Mouse (Mus musculus): ENCODE data around the gene Arhgap40. TPM values are rescaled to one million over a fixed set of nuclear protein-coding genes. Genes with fewer than 3 reads are reported as not detected.
A peak's percentile ranks its signal among the peaks of the same experiment; 100 is the strongest.

Arhgap40 gene
- not detected in 2 replicates for polyA plus RNA-seq (2014; fragmentation: Nextera tagmentation; extraction: Ambion mirVana)

DNA sequence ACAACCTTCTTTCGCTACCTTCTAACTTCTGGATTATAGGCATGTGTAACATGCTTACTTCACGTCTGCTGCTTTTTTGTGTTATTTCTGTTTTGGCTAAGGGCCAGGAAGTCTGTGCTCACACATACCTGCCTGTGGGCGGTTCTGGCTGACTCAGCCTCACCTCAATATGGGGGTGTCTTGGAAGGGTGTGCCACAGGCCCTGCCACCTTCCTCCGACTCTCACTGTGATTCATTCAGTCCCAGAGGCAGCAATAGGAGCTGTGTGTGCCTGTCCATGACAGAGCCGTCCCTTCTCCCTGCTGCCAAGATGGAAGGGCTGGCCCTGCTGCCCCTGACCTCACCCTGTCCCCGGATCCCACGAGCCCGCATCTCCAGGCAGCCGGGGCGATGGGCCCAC lies at the start of gene Arhgap40:
Gene Arhgap40 (plus strand): TSS at position 269 of the 400 bp plus-strand sequence.
- no peak for ATAC-seq (ENCODE audit: insufficient read depth)
- TF ChIP-seq CTCF (IDR thresholded peaks at IDR 0.05; ENCODE audit: low read depth) = no peak

DNA sequence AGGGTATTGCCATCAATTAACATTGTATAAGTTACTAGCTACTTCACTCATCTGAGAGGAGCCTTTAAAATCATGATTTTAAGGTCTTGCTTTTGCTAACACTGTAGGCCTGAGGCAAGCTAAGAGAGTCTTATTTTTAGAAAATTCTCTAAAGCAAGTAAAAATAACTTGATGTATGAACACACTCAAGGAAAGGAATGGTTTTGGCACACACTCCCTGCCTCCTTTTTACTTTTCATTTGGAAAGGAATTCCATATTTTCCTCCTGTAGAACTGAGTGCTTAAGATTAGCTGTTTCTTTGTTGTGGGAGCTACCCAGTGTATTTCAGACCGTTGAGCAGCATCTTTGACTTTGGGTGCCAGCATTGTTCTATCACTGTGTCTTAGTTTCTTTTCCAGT lies 38.4 kb upstream of the Arhgap40 start:
- no peak overlapping the region for H3K4me3 ChIP-seq (ENCODE audit: low read depth, low read length)
- H3K4me1 ChIP-seq (ENCODE audit: insufficient read depth) = no peaks in the 10 kb centered on the region
- no peak for TF ChIP-seq CTCF (IDR thresholded peaks at IDR 0.05; ENCODE audit: low read depth)
- DNase-seq (no peak), ATAC-seq (ENCODE audit: insufficient read depth) (no peak)
- no peaks in the 10 kb centered on the region for H3K27me3 ChIP-seq (ENCODE audit: insufficient read depth, low read length)
- no peak overlapping the region for H3K4me2 ChIP-seq
- no peak overlapping the region for H3K27ac ChIP-seq (ENCODE audit: low read depth)
- H3K36me3 ChIP-seq (ENCODE audit: insufficient read depth) = peaks cover 48% of the 10 kb centered on the region
- 89% methylated on average over 1 of the region's 1 CpGs for WGBS
- H3K9ac ChIP-seq = no peak overlapping the region
- H3K9me3 ChIP-seq (ENCODE audit: low read depth, low read length) = no peaks in the 10 kb centered on the region

More for the DNA sequence above, at the start of gene Arhgap40:
- no peak within 1 kb of the TSS for H3K4me2 ChIP-seq
- no peaks in the 10 kb centered on the region for H3K4me1 ChIP-seq (ENCODE audit: insufficient read depth)
- no peak within 1 kb of the TSS for H3K27ac ChIP-seq (ENCODE audit: low read depth)
- H3K9ac ChIP-seq = no peak within 1 kb of the TSS
- no peaks in the 10 kb centered on the region for H3K36me3 ChIP-seq (ENCODE audit: insufficient read depth)
- H3K27me3 ChIP-seq (ENCODE audit: insufficient read depth, low read length) = no peaks in the 10 kb centered on the region
- no peaks in the 10 kb centered on the region for H3K9me3 ChIP-seq (ENCODE audit: low read depth, low read length)
- no peak within 1 kb of the TSS for H3K4me3 ChIP-seq (ENCODE audit: low read depth, low read length)
- WGBS = 75% methylated on average over 10 of the region's 10 CpGs
- no peak for DNase-seq

DNA sequence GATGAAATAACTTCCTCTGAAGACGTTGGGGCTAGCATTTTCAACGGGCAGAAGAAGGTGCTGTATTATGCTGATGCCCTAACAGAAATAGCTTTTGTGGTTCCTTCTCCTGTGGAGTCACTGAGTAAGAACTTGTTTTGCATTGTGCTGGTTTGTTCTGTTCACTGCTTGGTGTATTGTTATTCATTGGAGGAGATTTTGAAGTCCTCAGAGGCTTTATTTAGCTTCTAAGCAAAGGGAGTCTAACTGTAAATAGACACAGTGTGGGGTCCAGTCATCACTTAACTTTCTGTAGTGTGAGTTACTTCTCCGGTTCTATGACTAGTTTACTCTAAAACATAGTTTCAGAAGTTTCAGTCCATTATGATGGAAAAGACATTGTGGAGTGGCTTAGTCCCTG lies 35.0 kb upstream of the Arhgap40 start:
- no peak overlapping the region for H3K4me3 ChIP-seq (ENCODE audit: low read depth, low read length)
- no peak overlapping the region for H3K9ac ChIP-seq
- H3K9me3 ChIP-seq (ENCODE audit: low read depth, low read length) = no peaks in the 10 kb centered on the region
- no peak for TF ChIP-seq CTCF (IDR thresholded peaks at IDR 0.05; ENCODE audit: low read depth)
- 72% methylated on average over 3 of the region's 3 CpGs for WGBS
- no peak overlapping the region for H3K4me2 ChIP-seq
- H3K4me1 ChIP-seq (ENCODE audit: insufficient read depth) = no peaks in the 10 kb centered on the region
- ATAC-seq (ENCODE audit: insufficient read depth) (no peak), DNase-seq (no peak)
- no peaks in the 10 kb centered on the region for H3K27me3 ChIP-seq (ENCODE audit: insufficient read depth, low read length)
- H3K27ac ChIP-seq (ENCODE audit: low read depth) = no peak overlapping the region
- peaks cover 51% of the 10 kb centered on the region for H3K36me3 ChIP-seq (ENCODE audit: insufficient read depth)

DNA sequence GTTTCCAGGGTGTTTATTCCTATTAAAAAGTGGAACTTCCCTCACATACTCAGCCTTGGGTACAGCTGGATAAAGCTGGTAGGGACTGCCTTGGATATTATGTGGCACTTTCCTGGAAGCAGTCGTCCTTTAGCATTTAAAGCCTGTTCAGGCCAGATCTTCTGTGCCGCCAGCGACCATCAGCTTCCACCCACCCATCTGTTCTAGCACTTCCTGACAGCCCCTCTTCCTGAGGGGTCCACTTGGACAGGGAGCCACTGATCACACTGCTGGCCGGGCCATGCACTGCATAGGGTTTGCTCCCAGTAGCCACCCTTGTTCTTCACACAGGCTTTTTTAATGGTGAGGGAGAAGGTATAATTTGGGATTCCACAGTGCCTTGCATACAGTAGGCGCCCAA lies 14.1 kb upstream of the Arhgap40 start:
- DNase-seq = no peak
- TF ChIP-seq CTCF (IDR thresholded peaks at IDR 0.05; ENCODE audit: low read depth) = no peak
- no peaks in the 10 kb centered on the region for H3K4me1 ChIP-seq (ENCODE audit: insufficient read depth)
- no peaks in the 10 kb centered on the region for H3K9me3 ChIP-seq (ENCODE audit: low read depth, low read length)
- 74% methylated on average over 5 of the region's 5 CpGs for WGBS
- no peaks in the 10 kb centered on the region for H3K27me3 ChIP-seq (ENCODE audit: insufficient read depth, low read length)
- H3K4me2 ChIP-seq = no peak overlapping the region
- H3K4me3 ChIP-seq (ENCODE audit: low read depth, low read length) = no peak overlapping the region
- no peak overlapping the region for H3K27ac ChIP-seq (ENCODE audit: low read depth)
- H3K36me3 ChIP-seq (ENCODE audit: insufficient read depth) = peaks cover 53% of the 10 kb centered on the region
- ATAC-seq (ENCODE audit: insufficient read depth) = no peak
- H3K9ac ChIP-seq = no peak overlapping the region

DNA sequence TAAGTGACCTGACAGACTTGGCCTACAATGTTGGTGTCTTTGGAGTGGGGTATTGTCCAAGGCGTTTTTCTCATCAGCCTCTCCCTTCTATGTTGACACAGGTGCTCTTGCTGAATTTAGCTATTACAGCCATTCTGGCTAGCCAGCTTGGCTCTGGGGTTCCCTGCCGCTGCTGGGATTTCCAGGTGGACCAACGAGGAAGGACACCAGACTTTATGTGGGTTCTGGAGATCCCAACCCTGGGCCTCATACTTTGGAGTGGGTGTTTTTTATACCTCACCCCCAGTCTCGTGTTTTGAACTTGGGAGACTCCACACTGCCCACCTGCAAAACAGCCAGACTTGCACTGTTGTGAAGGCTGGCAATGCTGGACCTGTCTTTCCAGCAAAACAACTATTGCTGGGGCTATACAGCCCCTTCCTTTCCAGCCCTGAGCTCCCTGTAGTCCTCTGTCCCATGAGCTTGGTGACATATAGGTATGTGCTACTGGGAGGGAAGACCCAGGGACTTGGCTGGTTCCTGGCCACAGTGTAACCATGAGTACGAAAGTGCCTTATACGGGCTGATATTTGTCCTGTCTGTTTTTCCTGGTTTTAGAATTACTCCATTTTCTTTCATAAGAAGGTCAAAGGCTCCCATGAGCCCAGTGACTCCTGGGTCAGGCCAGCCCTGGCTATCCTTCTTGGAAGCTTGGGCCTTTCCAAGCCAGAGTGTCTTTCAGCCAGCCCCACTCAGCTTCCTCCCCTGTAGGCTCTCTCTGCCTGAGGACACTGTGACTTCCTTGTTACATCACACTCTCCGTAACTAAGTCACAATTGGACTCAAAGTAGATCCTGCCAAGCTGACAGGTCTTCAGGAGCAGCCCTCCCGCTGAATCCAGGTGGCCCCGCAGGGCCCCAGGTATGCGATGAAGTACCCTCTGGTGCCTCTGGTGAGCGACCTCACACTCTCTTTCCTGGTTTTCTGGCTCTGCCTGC lies 10.5 kb upstream of the Arhgap40 start, which contains the start of gene Adig:
Gene Adig (plus strand): TSS at position 777 of the 977 bp plus-strand sequence.
- Histone ChIP-seq H3K27me3 (ENCODE audit: insufficient read depth, low read length) (no peaks in the 10 kb centered on the region), H3K4me3 (ENCODE audit: low read depth, low read length) (no peak within 1 kb of the TSS), H3K36me3 (ENCODE audit: insufficient read depth) (peaks cover 21% of the 10 kb centered on the region), H3K9me3 (ENCODE audit: low read depth, low read length) (no peaks in the 10 kb centered on the region), H3K27ac (ENCODE audit: low read depth) (peak within 1 kb of the TSS; percentile 21), H3K4me2 (no peak within 1 kb of the TSS), H3K9ac (no peak within 1 kb of the TSS), H3K4me1 (ENCODE audit: insufficient read depth) (no peaks in the 10 kb centered on the region)
- DNase-seq = peak; percentile 18
- peak; percentile 59 for ATAC-seq (ENCODE audit: insufficient read depth)
- no peak for TF ChIP-seq CTCF (IDR thresholded peaks at IDR 0.05; ENCODE audit: low read depth)
- WGBS = 60% methylated on average over 11 of the region's 11 CpGs

DNA sequence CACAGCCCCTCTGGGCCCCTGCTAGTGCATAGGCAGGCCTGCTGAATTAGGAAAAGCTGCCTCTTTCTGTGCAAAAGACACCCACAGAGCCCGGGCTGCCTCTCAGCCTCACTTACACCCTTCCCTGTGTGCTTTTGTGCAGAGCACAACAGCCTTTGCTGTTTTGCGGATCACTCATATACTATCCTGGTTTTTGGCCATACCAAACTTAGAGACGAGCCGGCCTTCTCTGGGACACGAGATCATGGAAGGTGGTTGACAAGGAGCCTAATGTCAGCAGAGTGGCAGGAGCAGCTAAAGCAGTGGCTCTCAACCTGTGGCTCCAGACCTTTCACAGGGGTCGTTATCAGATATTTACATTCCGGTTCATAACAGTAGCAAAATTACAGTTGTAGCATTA lies 9.4 kb upstream of the Arhgap40 start:
- Histone ChIP-seq H3K9me3 (ENCODE audit: low read depth, low read length) (no peaks in the 10 kb centered on the region), H3K27me3 (ENCODE audit: insufficient read depth, low read length) (no peaks in the 10 kb centered on the region), H3K27ac (ENCODE audit: low read depth) (no peak overlapping the region), H3K9ac (no peak overlapping the region), H3K4me1 (ENCODE audit: insufficient read depth) (no peaks in the 10 kb centered on the region), H3K4me2 (no peak overlapping the region), H3K4me3 (ENCODE audit: low read depth, low read length) (no peak overlapping the region), H3K36me3 (ENCODE audit: insufficient read depth) (peaks cover 11% of the 10 kb centered on the region)
- WGBS = 69% methylated on average over 7 of the region's 7 CpGs
- no peak for TF ChIP-seq CTCF (IDR thresholded peaks at IDR 0.05; ENCODE audit: low read depth)
- no peak for ATAC-seq (ENCODE audit: insufficient read depth)
- DNase-seq = no peak

DNA sequence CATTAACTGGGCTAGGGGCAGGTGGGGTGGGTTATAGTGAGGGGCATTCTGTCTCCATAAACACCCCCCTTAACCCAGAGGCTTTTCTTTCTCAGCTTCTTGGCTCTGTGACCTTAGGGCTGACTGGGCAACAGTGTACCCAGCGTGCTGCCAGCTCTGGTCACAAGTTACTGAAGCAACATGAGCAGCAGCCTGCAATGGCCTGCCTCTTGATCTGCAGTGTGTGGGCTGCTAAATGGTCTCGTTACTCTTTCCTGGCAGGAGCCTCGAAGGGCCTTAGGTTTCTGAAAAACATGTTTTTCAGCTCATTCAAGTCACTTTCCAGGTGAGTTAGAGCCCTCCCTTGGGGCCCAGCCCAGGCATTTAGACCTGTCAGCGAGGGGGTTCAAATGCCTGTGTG lies 8.9 kb upstream of the Arhgap40 start:
- ATAC-seq (ENCODE audit: insufficient read depth) (no peak), DNase-seq (no peak)
- Histone ChIP-seq H3K9ac (no peak overlapping the region), H3K4me1 (ENCODE audit: insufficient read depth) (no peaks in the 10 kb centered on the region), H3K36me3 (ENCODE audit: insufficient read depth) (peaks cover 8% of the 10 kb centered on the region), H3K27ac (ENCODE audit: low read depth) (no peak overlapping the region), H3K4me3 (ENCODE audit: low read depth, low read length) (no peak overlapping the region), H3K4me2 (no peak overlapping the region), H3K27me3 (ENCODE audit: insufficient read depth, low read length) (no peaks in the 10 kb centered on the region), H3K9me3 (ENCODE audit: low read depth, low read length) (no peaks in the 10 kb centered on the region)
- TF ChIP-seq CTCF (IDR thresholded peaks at IDR 0.05; ENCODE audit: low read depth) = no peak
- WGBS = 55% methylated on average over 4 of the region's 4 CpGs

All from lung, embryonic 14.5 days (tissue).